Mouse (Mus musculus) urinary bladder, postnatal 4 days (tissue): ENCODE measurements around the gene Slc27a1.

ENCODE experiments used
- DNase-seq, 2 experiments: peaks; one replicate each; pipeline ENCODE4 v3.0.0; 2021 to 2022; ENCODE audit warnings: low spot score in 2 of 2

The Slc27a1 gene

DNA sequence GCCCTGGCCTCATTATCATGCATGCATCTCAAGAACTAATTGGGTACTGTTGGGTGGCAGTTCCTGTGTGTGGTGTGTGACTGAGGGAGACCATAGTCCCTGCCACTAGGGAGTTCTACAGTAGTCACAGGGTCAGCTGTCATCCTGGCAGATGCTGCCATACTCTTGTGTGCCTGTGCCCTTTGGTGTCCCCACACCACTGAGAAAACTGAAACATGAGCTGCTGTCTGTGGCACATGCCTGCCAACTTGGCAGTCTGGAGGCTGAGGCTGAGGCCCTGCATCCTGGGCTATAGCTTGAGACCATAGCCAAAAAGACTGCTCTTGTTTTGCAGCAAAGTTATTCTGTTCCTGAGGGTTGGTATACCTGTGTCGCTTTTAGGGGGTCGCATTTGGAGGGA, 51.1 kb downstream of the Slc27a1 start:
- no peak for DNase-seq

DNA sequence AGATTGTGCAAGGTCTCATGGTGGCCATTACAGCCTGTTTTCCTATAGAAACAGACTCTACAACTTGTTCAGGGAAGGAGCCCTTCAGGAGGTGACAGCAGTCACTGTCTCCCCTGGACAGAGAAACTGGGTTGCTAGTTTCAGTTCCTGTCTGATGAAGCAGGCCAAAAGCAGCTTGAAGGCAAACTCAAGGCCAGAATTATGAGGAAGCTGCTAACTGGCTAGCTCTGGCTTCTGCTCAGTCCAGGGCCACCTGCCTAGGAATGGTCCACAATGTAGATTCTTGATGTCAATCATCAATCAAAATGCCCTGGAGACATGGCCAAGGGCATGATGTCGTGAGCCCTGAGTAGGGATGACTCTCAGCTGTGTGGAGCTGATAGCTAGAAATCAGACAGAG, 56.4 kb downstream of the Slc27a1 start:
- no peak for DNase-seq

DNA sequence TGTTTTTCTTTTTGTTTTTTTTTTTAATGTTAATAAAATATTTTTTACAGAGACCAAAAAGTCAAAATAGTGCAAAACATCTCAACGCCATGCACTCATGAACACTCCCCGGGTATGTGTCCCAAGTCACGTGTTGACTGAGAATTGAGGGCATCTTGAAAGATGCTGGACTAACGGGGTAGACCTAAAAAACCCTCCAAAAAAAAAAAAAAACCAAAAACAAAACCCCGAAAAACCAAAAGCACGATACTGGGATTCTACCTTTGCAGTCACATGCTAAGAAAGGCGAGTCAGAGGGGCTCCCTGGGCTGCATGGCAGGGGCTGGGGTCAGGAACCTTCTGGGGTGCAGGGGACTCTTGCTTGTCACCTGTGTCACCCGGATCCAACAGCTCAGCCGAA, 58.1 kb downstream of the Slc27a1 start:
- DNase-seq = no peak

DNA sequence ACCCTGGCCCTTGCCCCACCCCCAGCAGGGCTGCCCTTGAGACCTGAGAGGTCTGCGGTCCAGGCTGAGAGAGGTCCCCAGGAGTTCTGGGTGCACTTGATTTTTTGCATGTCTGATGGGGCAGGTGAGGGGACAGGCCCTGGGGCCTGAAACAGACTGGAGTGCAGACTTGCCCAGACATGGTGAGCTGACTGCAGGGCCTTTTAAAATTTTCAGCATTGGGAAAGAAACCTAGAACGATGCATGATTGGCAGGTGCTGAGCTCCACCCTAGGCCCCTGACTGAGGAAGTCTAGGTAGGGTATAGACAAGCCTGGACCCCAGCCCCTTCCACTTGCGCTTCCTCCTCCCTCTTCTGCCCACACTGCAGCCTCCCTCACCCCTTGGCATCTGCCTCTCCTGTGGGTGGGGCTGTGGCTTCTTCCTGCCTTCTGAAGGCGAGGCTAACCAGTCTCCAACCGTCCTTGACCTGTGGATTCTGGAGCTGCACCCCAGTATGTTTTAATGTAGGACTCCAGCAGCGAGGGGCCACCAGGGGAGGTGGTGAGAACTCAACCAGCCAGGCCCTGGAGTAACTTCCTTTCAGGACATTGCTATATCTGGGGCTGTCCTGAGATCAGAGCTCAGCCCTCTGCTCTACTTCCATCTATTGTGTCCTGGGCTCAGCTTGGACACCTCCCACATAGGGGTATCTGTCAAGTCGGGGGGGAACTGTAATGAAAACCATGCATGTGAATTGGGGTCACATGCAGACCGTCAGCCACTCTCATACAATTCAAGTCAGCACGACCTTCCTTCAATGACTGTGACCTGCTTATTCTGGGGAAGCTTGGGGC, 58.8 kb downstream of the Slc27a1 start:
- no peak for DNase-seq

DNA sequence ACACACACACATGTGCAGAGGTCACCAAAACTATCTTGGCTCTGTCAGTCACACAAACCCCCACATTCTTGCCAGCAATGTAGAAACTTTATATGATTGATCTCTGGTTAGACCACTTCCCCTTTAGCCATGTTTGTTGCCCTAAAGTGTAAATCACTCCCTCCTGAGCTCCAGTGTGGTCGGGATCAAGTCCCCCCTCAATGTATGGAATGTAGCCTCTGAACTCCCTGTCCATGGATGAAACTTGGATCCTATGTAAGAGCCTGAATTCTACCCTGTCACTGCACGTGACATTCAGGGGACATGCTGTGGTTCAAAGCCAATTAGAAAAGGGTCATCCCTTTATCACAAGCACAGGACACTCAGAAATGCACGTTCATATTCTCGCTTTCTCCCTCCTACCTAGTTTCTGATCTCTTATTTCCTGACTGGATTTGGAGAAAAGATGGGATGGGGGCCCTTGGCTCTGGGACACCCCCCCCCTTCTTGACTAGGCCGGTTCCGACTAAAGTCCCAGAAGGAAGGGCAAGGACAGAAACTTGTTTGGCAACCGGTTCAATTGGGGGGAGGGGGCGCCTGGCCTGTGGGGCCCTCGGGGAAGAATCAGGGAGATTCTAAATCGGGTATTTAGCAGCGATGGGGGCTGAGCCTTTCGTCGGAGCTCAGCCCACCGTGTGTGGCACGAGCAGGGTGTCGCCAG, 59.9 kb downstream of the Slc27a1 start:
- no peak for DNase-seq

DNA sequence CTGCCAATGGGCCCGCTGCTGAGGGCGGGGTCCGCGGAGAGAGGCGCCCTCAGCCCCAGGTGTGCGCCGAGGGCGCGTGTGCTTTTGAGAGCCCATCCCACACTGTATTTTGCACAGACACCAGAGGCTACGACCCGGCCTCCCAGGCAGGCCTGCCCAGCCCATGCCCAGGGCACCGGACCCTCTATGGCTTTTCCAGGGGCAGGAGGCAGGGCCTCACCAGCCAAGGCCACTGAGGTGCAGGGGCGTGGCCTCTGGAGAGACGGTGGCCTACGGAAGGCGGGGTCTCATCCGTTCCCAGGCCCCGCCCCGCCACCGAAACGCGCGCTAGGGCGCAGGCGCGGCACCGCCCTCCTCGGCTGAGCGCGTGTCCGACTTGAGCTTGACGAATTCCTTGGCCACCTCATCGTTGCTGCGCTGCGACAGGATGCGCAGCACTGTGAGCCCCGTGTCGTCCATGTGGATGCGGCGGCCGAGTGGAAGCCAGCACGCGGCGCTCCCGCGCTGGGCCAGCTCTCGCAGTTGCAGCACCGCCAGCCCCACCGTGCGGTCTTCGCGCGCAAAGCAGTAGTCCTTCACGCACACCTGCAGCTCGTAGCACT, 60.5 kb downstream of the Slc27a1 start:
- peak; percentile 90 to 92 for DNase-seq

DNA sequence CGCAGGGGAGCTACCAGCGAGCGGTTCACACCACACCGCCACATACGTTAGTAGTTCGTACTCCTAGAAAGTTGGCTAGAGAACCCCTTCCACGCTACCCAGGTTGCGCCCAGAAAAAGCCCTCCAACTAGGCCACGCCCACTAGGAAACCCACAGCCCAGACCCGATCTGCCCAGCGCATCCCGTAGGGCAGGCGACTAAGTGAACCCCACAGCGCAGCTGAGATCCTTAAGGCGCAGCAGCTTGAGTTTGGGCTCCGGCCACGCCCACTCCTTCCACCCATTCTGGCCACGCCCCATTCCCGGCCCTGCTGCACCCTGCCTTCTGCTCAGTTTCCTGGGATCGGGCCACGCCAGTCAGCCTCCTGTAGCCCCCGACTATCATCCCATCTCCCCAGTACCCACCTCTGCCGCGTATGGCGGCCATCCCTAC, 61.1 kb downstream of the Slc27a1 start:
- DNase-seq = peak in 1 of 2 experiments; percentile 46

DNA sequence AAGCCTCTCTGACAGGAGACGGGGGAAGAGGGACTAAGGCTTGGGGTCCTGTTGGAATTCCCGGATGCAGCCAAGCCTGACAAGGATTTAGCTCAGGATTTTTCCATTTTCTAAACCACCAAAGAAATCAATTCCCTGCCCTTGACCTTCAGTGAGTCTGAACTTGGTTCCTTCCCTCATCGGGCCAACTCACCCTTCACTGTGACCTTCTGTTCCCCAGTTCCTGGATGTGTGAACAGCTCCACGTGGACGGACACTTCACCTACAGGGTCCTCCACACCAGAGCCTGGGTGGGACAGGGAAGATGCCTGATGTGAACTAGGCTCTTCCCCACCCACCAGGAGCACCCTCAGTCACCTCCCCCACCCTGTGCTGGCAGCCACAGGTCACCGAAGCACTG, 62.1 kb downstream of the Slc27a1 start:
- DNase-seq = no peak

DNA sequence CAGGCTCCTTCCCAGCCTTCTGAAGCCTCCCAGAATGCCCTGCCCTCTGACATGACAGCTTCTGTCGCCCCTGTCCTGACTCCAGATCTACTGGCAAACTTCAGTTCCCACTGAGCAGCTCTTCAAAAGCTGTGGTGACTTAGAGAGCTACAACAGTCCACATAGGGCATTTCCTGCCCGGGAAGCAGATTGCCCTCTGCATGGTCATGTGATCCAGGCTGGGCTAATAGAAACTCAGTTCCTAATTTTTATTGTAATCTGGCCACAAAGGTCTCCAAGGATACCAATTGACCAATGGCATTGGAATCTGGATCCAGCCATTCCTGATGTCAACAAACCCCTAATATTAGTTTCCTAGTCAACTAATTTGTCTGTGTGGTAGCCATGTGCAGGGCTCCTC, 63.2 kb downstream of the Slc27a1 start:
- DNase-seq = no peak

DNA sequence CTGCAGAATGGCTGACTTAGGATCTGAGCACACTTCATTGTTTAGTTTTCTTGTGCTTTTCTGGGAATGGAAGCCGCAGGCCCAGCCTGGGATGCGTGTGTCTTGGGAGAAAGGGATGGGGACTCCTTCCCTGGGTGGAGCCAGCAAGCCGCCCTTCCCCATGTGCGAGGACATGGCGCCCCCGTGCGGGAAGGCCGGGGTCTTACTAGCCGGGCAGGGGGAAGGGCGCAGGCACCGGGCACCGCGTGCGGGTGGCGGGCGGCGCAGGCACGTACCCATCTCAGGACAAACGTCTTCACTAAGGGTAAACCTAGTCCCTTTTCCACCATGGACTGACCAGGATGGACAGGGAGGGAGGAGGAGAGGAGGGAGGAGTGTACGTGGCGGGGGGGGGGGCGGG, 64.5 kb downstream of the Slc27a1 start:
- DNase-seq = peak in 1 of 2 experiments; percentile 50

DNA sequence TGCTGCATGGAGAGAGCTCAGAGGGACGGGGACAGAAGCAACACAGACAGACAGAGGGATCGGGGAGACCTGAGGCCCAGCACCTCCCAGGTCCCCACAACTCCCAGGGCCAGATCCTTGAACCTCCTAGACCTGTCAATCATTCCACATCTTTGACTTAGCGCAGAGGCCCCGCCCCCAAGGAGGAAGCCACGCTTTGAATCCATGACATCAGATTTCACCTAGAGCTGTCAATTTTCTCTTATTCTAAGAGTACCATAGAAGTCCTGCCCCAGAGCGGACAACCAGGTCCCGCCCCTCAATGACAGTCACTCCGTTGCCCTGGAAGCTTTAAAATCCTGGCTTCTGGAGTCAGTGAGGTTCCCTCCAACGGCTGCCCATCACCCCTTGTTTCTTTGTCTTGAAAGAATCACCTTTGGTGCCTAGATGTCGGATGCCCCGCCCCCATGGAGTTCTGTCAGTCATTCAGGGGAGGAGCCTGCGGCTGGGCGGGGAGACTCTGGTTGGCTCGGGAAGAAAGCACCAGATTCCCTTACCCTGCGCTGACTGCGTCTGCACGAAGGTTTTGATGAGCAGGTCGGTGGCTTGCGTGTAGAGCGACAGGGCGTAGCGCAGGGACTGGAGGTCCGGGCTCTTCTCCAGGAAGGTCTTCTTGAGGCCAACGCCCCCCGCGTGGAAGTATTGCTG, 65.4 kb downstream of the Slc27a1 start:
- no peak for DNase-seq
